Mouse (Mus musculus): Measurements from ENCODE around the gene Gm21209. TPM values are rescaled to one million over a fixed set of nuclear protein-coding genes. Genes with fewer than 3 reads are reported as not detected.
"Not testable (repeated sequence)": the region's sequence is repeated elsewhere in the genome, so short reads cannot be mapped to it uniquely, and the experiment has no call there.

Gm21209 gene
- not detected for total RNA-seq (2021)
- long read RNA-seq, experiment 1, result 0 reads
- long read RNA-seq, experiment 2, result 0 reads

DNA sequence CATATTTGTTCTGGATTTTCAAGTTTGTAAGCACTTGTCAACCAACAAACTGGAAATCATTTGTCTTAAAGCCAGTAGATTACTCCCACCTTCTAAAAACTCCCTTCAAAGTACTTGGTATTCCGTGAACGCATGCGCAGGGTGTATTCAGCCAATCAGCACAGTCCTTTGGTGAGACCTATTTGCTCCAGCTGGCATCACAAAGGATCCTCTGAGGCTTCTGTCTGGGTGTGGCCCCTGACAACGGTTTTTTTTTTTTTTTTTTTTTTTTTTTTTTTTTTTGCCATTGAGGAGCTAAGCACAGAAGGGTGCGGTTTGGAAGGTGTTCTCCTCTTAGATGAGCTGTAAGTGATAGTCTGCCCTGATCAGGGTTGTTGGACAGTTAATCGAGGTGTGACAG lies at the start of gene Gm21209:
Gene Gm21209, plus strand, starts transcription at position 301 of the 400 bp plus-strand sequence.
- intact Hi-C loops (cut with DNase I); DNase-seq: not testable (repeated sequence)

Data from gastrocnemius, postnatal 36 days (tissue).